ENCODE assay signal across 26 mouse cellular contexts in the genomic region with DNA sequence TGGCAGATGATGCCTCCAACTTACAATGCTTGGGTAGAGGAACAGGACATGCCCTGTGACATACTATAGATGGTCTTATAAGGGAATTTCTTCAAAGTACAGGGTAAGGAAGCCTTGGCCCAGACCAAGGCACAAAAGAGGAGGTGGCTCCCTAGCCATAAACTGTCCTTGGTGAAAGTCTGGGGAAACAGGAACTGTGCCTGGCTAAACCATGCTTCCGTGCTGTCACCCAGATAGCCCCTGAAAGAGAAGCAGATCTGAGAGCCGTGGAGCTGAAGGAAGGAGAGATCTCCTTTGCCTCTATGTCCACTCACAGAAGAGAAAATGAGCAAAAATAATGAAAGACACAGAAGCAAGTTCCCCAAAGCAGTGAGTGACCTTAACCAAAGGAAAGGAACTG.
"Had no signal": no experiment of that assay in that cellular context is flagged by ENCODE, and none has a peak within 500 bp of the region (broad histone marks: within the 10 kb centered on the region; RNA-seq: fewer than 3 reads in every experiment).

No protein-coding gene starts in this region.

- H3K36me3 ChIP-seq: heart, embryonic 13.5 days; heart, embryonic 15.5 days; hindbrain, embryonic 13.5 days; hindbrain, embryonic 15.5 days; kidney, embryonic 15.5 days; limb, embryonic 13.5 days; limb, embryonic 15.5 days; liver, embryonic 13.5 days had no signal

- H3K4me1 ChIP-seq: heart, embryonic 13.5 days; heart, embryonic 15.5 days; hindbrain, embryonic 15.5 days; kidney, embryonic 15.5 days; limb, embryonic 13.5 days; limb, embryonic 15.5 days; liver, embryonic 13.5 days had no signal

- DNase-seq: gastrocnemius, adult 2 months; gastrocnemius, postnatal 10 days; gastrocnemius, postnatal 25 days; heart, adult 18-20 months; heart, postnatal 14 days; heart, postnatal 36 days; kidney, adult 11 months; kidney, adult 2 months; kidney, adult 9 months; kidney, postnatal 14 days; kidney, postnatal 36 days; layer of hippocampus, adult 9-11 months; layer of hippocampus, postnatal 36 days; left cerebral cortex, postnatal 4 days; liver, embryonic 13.5 days had no signal

- H3K9me3 ChIP-seq: heart, embryonic 13.5 days; heart, embryonic 15.5 days; hindbrain, embryonic 13.5 days; hindbrain, embryonic 15.5 days; kidney, embryonic 15.5 days; limb, embryonic 13.5 days; limb, embryonic 15.5 days; liver, embryonic 13.5 days had no signal

- H3K9ac ChIP-seq: heart, embryonic 13.5 days; heart, embryonic 15.5 days; hindbrain, embryonic 13.5 days; hindbrain, embryonic 15.5 days; kidney, embryonic 15.5 days; limb, embryonic 13.5 days; limb, embryonic 15.5 days; liver, embryonic 13.5 days had no signal

- H3K4me3 ChIP-seq: gastrocnemius, adult 2 months; heart, embryonic 13.5 days; heart, embryonic 15.5 days; hindbrain, embryonic 13.5 days; hindbrain, embryonic 15.5 days; kidney, embryonic 15.5 days; limb, embryonic 13.5 days; limb, embryonic 15.5 days; liver, embryonic 13.5 days had no signal

- H3K27ac ChIP-seq: gastrocnemius, adult 2 months; heart, embryonic 13.5 days; heart, embryonic 15.5 days; hindbrain, embryonic 13.5 days; hindbrain, embryonic 15.5 days; hindbrain, postnatal 0 days; kidney, embryonic 15.5 days; kidney, postnatal 0 days; limb, embryonic 13.5 days; limb, embryonic 15.5 days; liver, embryonic 13.5 days had no signal

- ATAC-seq: hindbrain, postnatal 0 days; intestine, embryonic 16.5 days had no signal

- H3K4me2 ChIP-seq: heart, embryonic 11.5 days; heart, embryonic 13.5 days; heart, embryonic 15.5 days; hindbrain, embryonic 13.5 days; hindbrain, embryonic 15.5 days; kidney, embryonic 15.5 days; limb, embryonic 13.5 days; limb, embryonic 15.5 days; liver, embryonic 13.5 days had no signal

- H3K27me3 ChIP-seq: heart, embryonic 13.5 days; heart, embryonic 15.5 days; hindbrain, embryonic 13.5 days; hindbrain, embryonic 15.5 days; kidney, embryonic 15.5 days; limb, embryonic 15.5 days; liver, embryonic 13.5 days had no signal
